Mouse (Mus musculus): ENCODE results near the gene Tax1bp1.
"Not testable (repeated sequence)": the region's sequence is repeated elsewhere in the genome, so short reads cannot be mapped to it uniquely, and the experiment has no call there.

Gene Tax1bp1

GRCm38 (mm10) chr6:52713104-52713896, at the start of gene Tax1bp1:
TSS of gene Tax1bp1 (plus strand) at chr6:52713729.
- in situ Hi-C loops (cut with MboI): no loop called here

- in situ Hi-C loops (cut with MboI): loop anchor here (10.0 kb wide), 1 partner anchor 57 kb away; no protein-coding TSS in a partner anchor
Observed at GRCm38 (mm10) chr6:52667641-52668040, 45.9 kb upstream of the Tax1bp1 start.

GRCm38 (mm10) chr6:52669878-52670277, 43.7 kb upstream of the Tax1bp1 start:
- in situ Hi-C loops (cut with MboI): loop anchor here (10.0 kb wide), 1 partner anchor 55 kb away; no protein-coding TSS in a partner anchor

GRCm38 (mm10) chr6:52671791-52672190, 41.7 kb upstream of the Tax1bp1 start:
- in situ Hi-C loops (cut with MboI): no loop called here

GRCm38 (mm10) chr6:52672539-52672938, 41.0 kb upstream of the Tax1bp1 start:
- in situ Hi-C loops (cut with MboI): no loop called here

- in situ Hi-C loops (cut with MboI): no loop called here
Observed at GRCm38 (mm10) chr6:52673706-52674105, 39.8 kb upstream of the Tax1bp1 start.

- in situ Hi-C loops (cut with MboI): no loop called here
Observed at GRCm38 (mm10) chr6:52674541-52674940, 39.0 kb upstream of the Tax1bp1 start.

- in situ Hi-C loops (cut with MboI): no loop called here
Observed at GRCm38 (mm10) chr6:52675222-52675921, 38.2 kb upstream of the Tax1bp1 start.

GRCm38 (mm10) chr6:52677534-52677933, 36.0 kb upstream of the Tax1bp1 start:
- in situ Hi-C loops (cut with MboI): not testable (repeated sequence)

GRCm38 (mm10) chr6:52679565-52679964, 34.0 kb upstream of the Tax1bp1 start:
- in situ Hi-C loops (cut with MboI): no loop called here

- in situ Hi-C loops (cut with MboI): no loop called here
Observed at GRCm38 (mm10) chr6:52680458-52681032, 33.0 kb upstream of the Tax1bp1 start.

GRCm38 (mm10) chr6:52681847-52682485, 31.6 kb upstream of the Tax1bp1 start:
- in situ Hi-C loops (cut with MboI): no loop called here

GRCm38 (mm10) chr6:52682607-52683006, 30.9 kb upstream of the Tax1bp1 start:
- in situ Hi-C loops (cut with MboI): no loop called here

- in situ Hi-C loops (cut with MboI): no loop called here
Observed at GRCm38 (mm10) chr6:52686901-52687500, 26.5 kb upstream of the Tax1bp1 start.

- in situ Hi-C loops (cut with MboI): no loop called here
Observed at GRCm38 (mm10) chr6:52690365-52690764, 23.2 kb upstream of the Tax1bp1 start.

GRCm38 (mm10) chr6:52691800-52692199, 21.7 kb upstream of the Tax1bp1 start:
- in situ Hi-C loops (cut with MboI): no loop called here

GRCm38 (mm10) chr6:52692451-52693063, 21.0 kb upstream of the Tax1bp1 start:
- in situ Hi-C loops (cut with MboI): no loop called here

GRCm38 (mm10) chr6:52697964-52698535, 15.5 kb upstream of the Tax1bp1 start:
- in situ Hi-C loops (cut with MboI): no loop called here

GRCm38 (mm10) chr6:52699050-52699449, 14.5 kb upstream of the Tax1bp1 start:
- in situ Hi-C loops (cut with MboI): no loop called here

GRCm38 (mm10) chr6:52699899-52700298, 13.6 kb upstream of the Tax1bp1 start:
- in situ Hi-C loops (cut with MboI): no loop called here

- in situ Hi-C loops (cut with MboI): no loop called here
Observed at GRCm38 (mm10) chr6:52703263-52703662, 10.3 kb upstream of the Tax1bp1 start.
